ENCODE assay signal across 27 mouse cellular contexts in genomic region chr17:74754369-74755118, GRCm38 (mm10). TPM values are rescaled to one million over a fixed set of nuclear protein-coding genes. Genes with fewer than 3 reads are reported as not detected.
DNase-seq lines count a peak whose midpoint lies in the region; ATAC-seq and TF ChIP-seq lines count a peak whose summit lies in the region.
"Had no signal": no experiment of that assay in that cellular context is flagged by ENCODE, and none has a peak within 500 bp of the region (broad histone marks: within the 10 kb centered on the region; RNA-seq: fewer than 3 reads in every experiment).

No protein-coding gene starts in this region.

- no peak for TF ChIP-seq POLR2A in thymus, adult 2 months (IDR thresholded peaks at IDR 0.05; ENCODE audit: control insufficient read depth, extremely low read depth, insufficient read depth, low read length, poor library complexity)
- no peak for TF ChIP-seq POLR2A in cerebellum, adult 2 months (IDR thresholded peaks at IDR 0.05; ENCODE audit: borderline replicate concordance, insufficient read depth, low read length)

- no peaks in the 10 kb centered on the region for H3K9me3 ChIP-seq in forebrain, embryonic 12.5 days
- H3K9me3 ChIP-seq: embryonic facial prominence, embryonic 10.5 days; embryonic facial prominence, embryonic 13.5 days; forebrain, embryonic 10.5 days; hindbrain, embryonic 12.5 days; hindbrain, embryonic 15.5 days had no signal

- peaks cover 14% of the 10 kb centered on the region for H3K4me1 ChIP-seq in thymus, adult 2 months (replicated peaks; ENCODE audit: control insufficient read depth, insufficient read depth, low read length)
- no peaks in the 10 kb centered on the region for H3K4me1 ChIP-seq in forebrain, embryonic 12.5 days
- no peaks in the 10 kb centered on the region for H3K4me1 ChIP-seq in cerebellum, adult 2 months (ENCODE audit: control insufficient read depth, insufficient read depth, low read length)
- H3K4me1 ChIP-seq: embryonic facial prominence, embryonic 10.5 days; embryonic facial prominence, embryonic 13.5 days; forebrain, embryonic 10.5 days; hindbrain, embryonic 12.5 days; hindbrain, embryonic 15.5 days had no signal

- H3K4me3 ChIP-seq in thymus, adult 2 months (ENCODE audit: control insufficient read depth, insufficient read depth, low read length): no peak overlapping the region
- H3K4me3 ChIP-seq in forebrain, embryonic 12.5 days (replicated peaks): no peak overlapping the region
- no peak overlapping the region for H3K4me3 ChIP-seq in cerebellum, adult 2 months (replicated peaks; ENCODE audit: insufficient read depth, low read depth, low read length)
- H3K4me3 ChIP-seq: embryonic facial prominence, embryonic 10.5 days; embryonic facial prominence, embryonic 13.5 days; forebrain, embryonic 10.5 days; gastrocnemius, adult 2 months; hindbrain, embryonic 12.5 days; hindbrain, embryonic 15.5 days had no signal

- no peak overlapping the region for H3K4me2 ChIP-seq in forebrain, embryonic 12.5 days
- H3K4me2 ChIP-seq: embryonic facial prominence, embryonic 13.5 days; heart, embryonic 11.5 days; hindbrain, embryonic 12.5 days; hindbrain, embryonic 15.5 days had no signal

- no peaks in the 10 kb centered on the region for H3K27me3 ChIP-seq in thymus, adult 2 months (ENCODE audit: control insufficient read depth, insufficient read depth, low read length)
- H3K27me3 ChIP-seq in forebrain, embryonic 12.5 days: no peaks in the 10 kb centered on the region
- H3K27me3 ChIP-seq in cerebellum, adult 2 months (ENCODE audit: control insufficient read depth, insufficient read depth, low read length): no peaks in the 10 kb centered on the region
- H3K27me3 ChIP-seq: embryonic facial prominence, embryonic 13.5 days; hindbrain, embryonic 12.5 days; hindbrain, embryonic 15.5 days; Patski had no signal

- H3K27ac ChIP-seq in thymus, adult 2 months (ENCODE audit: control insufficient read depth, insufficient read depth, low read length): no peak overlapping the region
- H3K27ac ChIP-seq in forebrain, embryonic 12.5 days: no peak overlapping the region
- no peak overlapping the region for H3K27ac ChIP-seq in cerebellum, adult 2 months (ENCODE audit: insufficient read depth, low read length)
- H3K27ac ChIP-seq: embryonic facial prominence, embryonic 10.5 days; embryonic facial prominence, embryonic 13.5 days; forebrain, embryonic 10.5 days; gastrocnemius, adult 2 months; hindbrain, embryonic 12.5 days; hindbrain, embryonic 15.5 days had no signal

- peak; percentile 67 for DNase-seq in heart, adult 11 months
- no peak for DNase-seq in heart, adult 18-20 months
- peak; percentile 10 for DNase-seq in thymus, postnatal 4 days
- no peak for DNase-seq in thymus, adult 2 months
- DNase-seq in induced T-regulatory cell, adult 2 months (ENCODE audit: low read depth): peak; percentile 31
- DNase-seq in cerebellum, adult 2 months: no peak
- DNase-seq in gastrocnemius, postnatal 14 days: no peak
- DNase-seq: adrenal gland, adult 2 months; adrenal gland, postnatal 14 days; cerebellum, adult 11 months; cerebellum, adult 8-10 months; cerebellum, postnatal 10 days; cerebellum, postnatal 36 days; embryo, embryonic 11 days; forebrain, postnatal 0 days; gastrocnemius, adult 2 months; gastrocnemius, postnatal 25 days had no signal

- TF ChIP-seq CTCF in thymus, adult 2 months (IDR thresholded peaks at IDR 0.05; ENCODE audit: borderline replicate concordance, control insufficient read depth, extremely low read depth, insufficient read depth, low read length, poor library complexity): no peak
- TF ChIP-seq CTCF in cerebellum, adult 2 months (IDR thresholded peaks at IDR 0.05; ENCODE audit: borderline replicate concordance, insufficient read depth, low read depth, low read length): no peak

- no peak for ATAC-seq in forebrain, embryonic 12.5 days (ENCODE audit: low FRiP score)
- ATAC-seq: forebrain, embryonic 14.5 days; forebrain, postnatal 0 days; intestine, embryonic 16.5 days; Patski had no signal

- 79% methylated on average over 11 of the region's 11 CpGs for WGBS in thymus, adult 2 months
- 95% methylated on average over 11 of the region's 11 CpGs for WGBS in forebrain, embryonic 12.5 days
- 96% methylated on average over 11 of the region's 11 CpGs for WGBS in cerebellum, adult 2 months

- intact Hi-C loops in gastrocnemius, postnatal 14 days (cut with DNase I; ENCODE audit: low total_unique reads): no loop called here

- no peak overlapping the region for H3K9ac ChIP-seq in forebrain, embryonic 12.5 days
- H3K9ac ChIP-seq: embryonic facial prominence, embryonic 13.5 days; forebrain, postnatal 0 days; hindbrain, embryonic 12.5 days; hindbrain, embryonic 15.5 days had no signal

- H3K36me3 ChIP-seq in thymus, adult 2 months (ENCODE audit: control insufficient read depth, insufficient read depth, low read length): no peaks in the 10 kb centered on the region
- no peaks in the 10 kb centered on the region; the same call in 1 of the 2 replicates for H3K36me3 ChIP-seq in forebrain, embryonic 12.5 days (replicated peaks)
- H3K36me3 ChIP-seq: hindbrain, embryonic 15.5 days had no signal

RNA-seq across cellular contexts. Expression of gene Ttc27, which starts 37.0 kb away (rescaled TPM):
- total RNA-seq in heart, adult 18-20 months (2021): 10 to 100 TPM; 13.1 to 17.1 TPM
- polyA plus RNA-seq in thymus, adult 2 months (2012; rRNA removed): 6.1 and 6.7 TPM in 2 replicates
- 22.9 and 23.0 TPM in 2 replicates for polyA plus RNA-seq in forebrain, embryonic 12.5 days (2016; fragmentation: Nextera tagmentation; extraction: Ambion mirVana)
- 11.1 and 12.1 TPM in 2 replicates for polyA plus RNA-seq in cerebellum, adult 2 months (2012; rRNA removed)
- 1 to 10 TPM; 7.6 to 9.0 TPM for total RNA-seq in gastrocnemius, postnatal 14 days (2021)

Comparison
In these comparisons a context has a peak if more than half of its experiments do, and no peak if none do; other contexts are left out.
1. DNase-seq: peak in heart, adult 11 months (single experiment), thymus, postnatal 4 days (single experiment) and induced T-regulatory cell, adult 2 months (single experiment); none in heart, adult 18-20 months (0 of 2), thymus, adult 2 months (single experiment), cerebellum, adult 2 months (0 of 2) and gastrocnemius, postnatal 14 days (single experiment).